Mouse (Mus musculus): ENCODE results near the gene Flnc. TPM values are rescaled to one million over a fixed set of nuclear protein-coding genes. Genes with fewer than 3 reads are reported as not detected.

The Flnc gene
- total RNA-seq (2023), result not detected

DNA sequence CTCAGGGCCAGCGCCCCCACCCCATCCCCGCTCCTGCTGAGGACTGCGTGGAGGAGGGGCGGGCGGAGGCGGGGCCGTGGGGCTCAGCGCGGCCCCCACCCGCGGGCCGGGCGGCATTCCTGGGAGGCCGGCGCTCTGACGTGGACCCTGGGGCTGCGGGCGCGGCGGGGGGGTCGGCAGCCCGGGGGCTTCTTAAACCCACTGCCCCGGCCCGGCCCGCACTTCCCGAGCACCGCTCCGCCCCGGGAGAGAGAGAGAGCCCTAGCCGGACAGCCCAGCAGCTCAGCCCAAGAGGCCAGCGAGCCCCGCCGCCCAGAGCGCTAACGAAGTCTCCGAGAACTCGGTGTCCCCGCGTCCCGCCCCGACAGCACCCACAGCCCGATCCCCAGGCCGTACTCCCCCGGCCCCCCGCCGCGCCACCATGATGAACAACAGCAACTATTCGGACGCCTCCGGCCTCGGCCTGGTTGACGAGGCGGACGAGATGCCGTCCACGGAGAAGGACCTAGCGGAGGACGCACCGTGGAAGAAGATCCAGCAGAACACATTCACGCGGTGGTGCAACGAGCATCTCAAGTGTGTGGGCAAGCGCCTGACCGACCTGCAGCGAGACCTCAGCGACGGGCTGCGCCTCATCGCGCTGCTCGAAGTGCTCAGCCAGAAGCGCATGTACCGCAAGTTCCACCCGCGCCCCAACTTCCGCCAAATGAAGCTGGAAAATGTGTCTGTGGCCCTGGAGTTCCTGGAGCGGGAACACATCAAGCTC, at the start of gene Flnc:
Gene Flnc, plus strand, starts transcription at position 219 of the 766 bp plus-strand sequence.

DNA sequence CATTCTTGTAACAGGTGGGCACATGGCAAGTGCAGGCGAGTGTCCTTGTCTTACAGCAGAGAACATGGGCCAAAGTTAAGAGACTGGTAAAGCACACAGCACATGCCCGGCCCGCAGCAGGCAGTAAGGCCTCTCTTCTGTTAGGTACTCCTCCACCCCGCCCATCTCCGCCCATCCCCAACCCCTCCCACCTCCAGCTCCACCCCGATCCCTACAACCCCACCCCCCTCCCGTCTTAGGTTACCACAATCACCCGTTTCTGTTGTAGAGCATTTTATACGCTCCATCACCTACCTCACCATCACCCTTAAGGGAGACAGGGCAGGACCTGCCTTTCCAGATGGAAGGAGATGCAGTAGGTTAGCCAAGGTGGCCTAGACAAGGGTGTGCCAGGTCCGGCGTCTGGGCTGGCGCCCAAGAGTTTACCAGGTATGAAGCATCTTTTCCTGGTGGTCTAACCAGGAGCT, 45.0 kb upstream of the Flnc start, which contains the start of gene Opn1sw:
Gene Opn1sw, minus strand, starts transcription at position 417 of the 467 bp plus-strand sequence.

DNA sequence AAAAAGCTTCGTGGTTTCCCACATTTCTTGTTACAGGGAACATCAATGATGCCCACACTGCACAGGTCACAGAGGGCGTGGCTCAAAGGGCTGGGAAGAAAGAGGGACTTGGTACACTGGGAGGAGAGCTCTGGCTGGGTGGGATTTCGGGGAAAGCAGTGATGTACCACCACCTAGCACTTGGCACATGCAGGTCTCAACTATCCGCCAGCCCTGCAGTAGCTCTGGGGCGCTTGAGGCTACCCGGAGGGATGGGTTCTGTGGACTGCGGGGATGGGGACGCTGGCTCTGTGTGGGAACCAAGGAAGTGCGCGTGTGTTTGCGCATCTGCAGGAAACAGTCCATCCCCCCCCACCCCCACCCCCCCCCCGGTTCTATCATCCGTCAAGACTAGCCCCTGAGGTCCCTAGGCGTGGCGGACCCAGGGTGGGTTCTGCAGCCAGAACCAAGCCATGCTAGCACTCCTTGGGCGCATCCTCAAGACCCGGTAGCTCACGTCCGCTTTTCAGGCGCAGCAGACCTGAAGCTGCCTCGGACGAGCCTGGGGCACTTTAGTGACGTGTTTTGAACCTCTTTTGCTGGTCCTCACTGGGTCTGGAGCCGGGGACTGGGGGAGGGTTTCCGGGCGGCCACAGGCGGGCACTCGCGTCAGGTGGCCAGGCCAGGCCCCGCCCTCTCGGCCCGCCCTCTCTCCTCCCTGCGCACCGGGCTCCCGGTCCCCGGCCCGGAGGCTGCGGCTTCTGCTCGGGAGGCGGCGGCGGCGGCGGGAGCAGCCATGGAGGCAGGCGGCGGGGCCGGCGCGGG, 36.9 kb upstream of the Flnc start, which contains the start of gene Ccdc136:
Gene Ccdc136, plus strand, starts transcription at position 400 of the 804 bp plus-strand sequence.

DNA sequence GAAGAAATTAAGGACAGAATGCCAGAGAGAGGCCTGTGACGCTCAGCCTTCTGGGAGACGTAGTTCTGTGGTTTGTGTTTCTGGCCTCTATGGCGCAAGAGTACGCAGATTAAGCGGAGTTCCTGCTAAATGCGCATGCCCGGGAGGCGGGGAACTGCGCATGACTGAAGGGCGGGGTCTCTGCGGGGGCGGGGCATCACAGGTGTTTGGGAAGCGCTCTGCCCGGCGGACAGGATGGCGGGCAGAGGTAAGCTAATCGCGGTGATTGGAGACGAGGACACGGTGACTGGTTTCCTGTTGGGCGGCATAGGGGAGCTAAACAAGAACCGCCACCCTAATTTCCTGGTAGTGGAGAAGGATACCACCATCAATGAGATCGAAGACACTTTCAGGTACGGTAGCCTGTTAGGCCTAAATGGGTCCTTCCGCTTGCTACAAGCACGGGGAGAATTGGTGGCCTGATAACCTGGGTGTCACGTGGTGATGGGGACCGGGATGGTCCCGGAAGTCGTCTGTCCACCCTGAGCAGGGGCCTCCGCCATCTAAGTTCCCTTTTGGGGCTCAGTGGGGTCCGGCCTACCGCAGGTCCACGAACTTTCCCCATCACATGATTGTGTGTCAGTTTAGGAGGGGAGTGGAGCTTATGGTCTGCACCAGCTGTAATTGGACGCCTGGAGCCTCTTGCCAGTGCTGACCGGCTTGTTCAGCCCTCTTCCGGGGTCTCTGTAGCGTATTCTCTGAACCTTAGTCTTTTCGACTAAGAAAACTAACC, 34.7 kb downstream of the Flnc start, which contains the start of gene Atp6v1f:
Gene Atp6v1f, plus strand, starts transcription at position 136 of the 772 bp plus-strand sequence.

DNA sequence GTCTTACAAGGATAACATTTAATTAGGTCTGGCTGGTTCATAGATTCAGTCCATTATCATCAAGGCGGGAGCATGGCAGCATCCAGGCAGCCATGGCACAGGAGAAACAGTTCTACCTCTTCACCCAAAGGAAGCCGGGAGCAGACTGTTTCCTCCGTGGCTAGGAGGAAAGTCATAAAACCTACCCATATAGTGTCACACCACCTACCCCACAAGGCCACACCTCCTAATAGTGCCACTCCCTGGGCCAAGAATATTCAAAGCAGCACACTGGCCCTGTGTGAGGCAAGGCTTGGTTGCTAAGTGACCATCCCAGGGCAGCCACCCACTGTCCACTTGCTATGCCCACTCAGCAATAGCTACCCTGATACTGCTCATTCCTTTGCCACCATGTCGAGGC, 38.1 kb downstream of the Flnc start, which contains the start of gene Atp6v1fnb:
Gene Atp6v1fnb, plus strand, starts transcription at position 301 of the 400 bp plus-strand sequence.

DNA sequence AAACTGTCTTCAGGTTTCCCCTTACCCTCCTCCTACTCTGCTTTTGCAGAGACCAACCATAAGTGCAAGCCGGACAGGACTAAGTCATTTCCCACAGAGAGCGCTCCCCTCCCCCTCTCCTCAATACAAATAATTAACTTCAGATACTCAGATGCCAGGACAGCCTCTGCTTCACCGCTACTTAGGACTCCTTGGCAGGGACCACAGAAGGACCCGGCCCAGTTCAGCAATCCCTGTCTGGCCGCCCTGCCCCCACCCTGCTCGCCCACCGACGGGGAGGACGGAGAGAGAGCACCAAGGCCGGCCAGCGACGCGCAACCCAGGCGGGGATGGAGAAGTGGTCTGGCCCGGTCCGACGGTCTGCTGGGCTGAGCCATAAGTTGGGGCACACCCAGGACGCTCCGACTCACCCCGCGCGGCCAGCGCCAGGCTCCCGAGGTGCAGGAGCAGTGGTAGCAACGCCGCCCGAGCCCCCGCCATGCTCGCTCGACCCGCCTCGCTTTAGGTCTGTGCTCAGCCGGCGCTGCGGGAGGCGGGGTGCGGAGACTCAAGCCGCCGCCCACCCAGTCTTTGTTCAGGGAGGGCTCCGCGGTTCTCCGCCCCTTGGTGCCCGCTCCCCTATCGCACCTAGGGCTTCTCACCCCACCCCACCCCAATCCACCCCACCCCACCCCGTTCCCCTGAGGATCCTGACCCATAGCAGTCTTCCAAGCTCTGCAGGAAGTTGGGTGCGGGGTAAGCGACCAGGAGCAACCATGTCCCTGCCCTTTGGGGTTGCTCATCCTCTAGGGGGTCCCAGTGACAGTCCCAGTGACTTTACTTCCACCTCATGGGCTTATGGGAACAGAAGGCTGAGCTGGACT, 74.6 kb downstream of the Flnc start, which contains the start of gene Kcp:
Gene Kcp, minus strand, starts transcription at position 506 of the 863 bp plus-strand sequence.

Other genes with a start within 250 kb of the Flnc start
- gene Impdh1, start 216.9 kb upstream of the Flnc start, total RNA-seq (2023), result 10 to 100 TPM; 28.5 to 31.0 TPM
- gene Hilpda, start 160.8 kb upstream of the Flnc start, total RNA-seq (2023), result 1 to 10 TPM; 3.2 to 4.4 TPM
- gene Fam71f2, start 153.7 kb upstream of the Flnc start, total RNA-seq (2023), result not detected
- gene Fam71f1, start 114.1 kb upstream of the Flnc start, total RNA-seq (2023), result not detected
- 10 to 100 TPM; 33.1 to 38.9 TPM for gene Calu, start 85.2 kb upstream of the Flnc start, total RNA-seq (2023)
- not detected for gene Opn1sw, start 44.8 kb upstream of the Flnc start, total RNA-seq (2023)
- gene Ccdc136, start 36.9 kb upstream of the Flnc start, total RNA-seq (2023), result under 1 TPM in 1 of 2 experiments, not detected in 1; 0.11 TPM
- gene Atp6v1f, start 34.5 kb downstream of the Flnc start, total RNA-seq (2023), result 100 to 1,000 TPM; 147 to 167 TPM
- 1 to 10 TPM; 1.6 to 3.5 TPM for gene Atp6v1fnb, start 38.2 kb downstream of the Flnc start, total RNA-seq (2023)
- not detected for gene Kcp, start 74.7 kb downstream of the Flnc start, total RNA-seq (2023)
- gene Irf5, start 93.4 kb downstream of the Flnc start, total RNA-seq (2023), result 100 to 1,000 TPM in 1 of 2 experiments, 10 to 100 TPM in 1; 85.5 to 146 TPM
- 10 to 100 TPM; 53.4 to 55.8 TPM for gene Tnpo3, start 176.6 kb downstream of the Flnc start, total RNA-seq (2023)